Comparison of ENCODE assay signal across 29 mouse cellular contexts in genomic region chr7:96305382-96305935, GRCm38 (mm10).
DNase-seq lines count a peak whose midpoint lies in the region; ATAC-seq and TF ChIP-seq lines count a peak whose summit lies in the region.
"Had no signal": no experiment of that assay in that cellular context is flagged by ENCODE, and none has a peak within 500 bp of the region (broad histone marks: within the 10 kb centered on the region; RNA-seq: fewer than 3 reads in every experiment).

No protein-coding gene starts in this region.

- no peak overlapping the region for H3K4me2 ChIP-seq in embryonic facial prominence, embryonic 11.5 days (ENCODE audit: low read depth, low read length)
- H3K4me2 ChIP-seq in midbrain, embryonic 11.5 days: no peak overlapping the region
- no peak overlapping the region for H3K4me2 ChIP-seq in midbrain, embryonic 14.5 days (ENCODE audit: low read length)
- H3K4me2 ChIP-seq: embryonic facial prominence, embryonic 13.5 days; heart, embryonic 13.5 days; hindbrain, embryonic 14.5 days; liver, embryonic 15.5 days; lung, embryonic 15.5 days; midbrain, embryonic 12.5 days had no signal

- no peaks in the 10 kb centered on the region for H3K4me1 ChIP-seq in embryonic facial prominence, embryonic 11.5 days (ENCODE audit: control insufficient read depth, insufficient read depth, low read length)
- peaks cover 28% of the 10 kb centered on the region for H3K4me1 ChIP-seq in embryonic facial prominence, embryonic 10.5 days
- no peaks in the 10 kb centered on the region for H3K4me1 ChIP-seq in heart, adult 2 months (ENCODE audit: control insufficient read depth, insufficient read depth, low read length)
- H3K4me1 ChIP-seq in midbrain, embryonic 11.5 days (ENCODE audit: control insufficient read depth, insufficient read depth, low read length): peaks cover 3% of the 10 kb centered on the region; the same call in 1 of the 2 replicates
- peaks cover 7% of the 10 kb centered on the region; the same call in 1 of the 2 replicates for H3K4me1 ChIP-seq in midbrain, embryonic 14.5 days (ENCODE audit: control insufficient read depth, insufficient read depth, low read length)
- H3K4me1 ChIP-seq: liver, embryonic 15.5 days had no signal

- TF ChIP-seq CTCF in heart, adult 2 months (IDR thresholded peaks at IDR 0.05): no peak
- no peak for TF ChIP-seq CTCF in layer of hippocampus, adult 2 months (conservative IDR thresholded peaks at IDR 0.05)

- ATAC-seq in embryonic facial prominence, embryonic 11.5 days (replicated peaks; ENCODE audit: insufficient number of reproducible peaks, low FRiP score, low TSS enrichment, low read depth): no peak
- ATAC-seq in midbrain, embryonic 11.5 days (ENCODE audit: low FRiP score): no peak
- no peak for ATAC-seq in midbrain, embryonic 14.5 days (ENCODE audit: low FRiP score, low TSS enrichment)

- 60% methylated on average over 5 of the region's 5 CpGs for WGBS in embryonic facial prominence, embryonic 11.5 days
- 76% methylated on average over 5 of the region's 5 CpGs for WGBS in embryonic facial prominence, embryonic 10.5 days
- 60% methylated on average over 5 of the region's 5 CpGs for WGBS in heart, adult 2 months
- 74% methylated on average over 5 of the region's 5 CpGs for WGBS in midbrain, embryonic 11.5 days
- WGBS in midbrain, embryonic 14.5 days: 61% methylated on average over 5 of the region's 5 CpGs

- H3K9me3 ChIP-seq in embryonic facial prominence, embryonic 11.5 days (replicated peaks; ENCODE audit: control insufficient read depth, low read length): no peaks in the 10 kb centered on the region
- no peaks in the 10 kb centered on the region for H3K9me3 ChIP-seq in embryonic facial prominence, embryonic 10.5 days
- H3K9me3 ChIP-seq in midbrain, embryonic 11.5 days (ENCODE audit: control insufficient read depth, low read length): no peaks in the 10 kb centered on the region
- H3K9me3 ChIP-seq in midbrain, embryonic 14.5 days (ENCODE audit: control insufficient read depth, low read length): no peaks in the 10 kb centered on the region
- H3K9me3 ChIP-seq: embryonic facial prominence, embryonic 13.5 days; heart, embryonic 13.5 days; liver, embryonic 15.5 days; lung, embryonic 15.5 days; midbrain, embryonic 12.5 days had no signal

- no peaks in the 10 kb centered on the region for H3K27me3 ChIP-seq in embryonic facial prominence, embryonic 11.5 days (ENCODE audit: control insufficient read depth, insufficient read depth, low read length)
- H3K27me3 ChIP-seq in embryonic facial prominence, embryonic 10.5 days (replicated peaks; ENCODE audit: low read depth, poor library complexity, severe bottlenecking): no peaks in the 10 kb centered on the region
- H3K27me3 ChIP-seq in heart, adult 2 months (ENCODE audit: control insufficient read depth, insufficient read depth, low read length): no peaks in the 10 kb centered on the region
- no peaks in the 10 kb centered on the region for H3K27me3 ChIP-seq in midbrain, embryonic 11.5 days (ENCODE audit: control insufficient read depth, insufficient read depth, low read length)
- H3K27me3 ChIP-seq in midbrain, embryonic 14.5 days (ENCODE audit: control insufficient read depth, insufficient read depth, low read length): no peaks in the 10 kb centered on the region
- H3K27me3 ChIP-seq: CH12.LX; embryonic facial prominence, embryonic 13.5 days; heart, embryonic 13.5 days; liver, embryonic 15.5 days; lung, embryonic 15.5 days; midbrain, embryonic 12.5 days had no signal

- DNase-seq in embryonic facial prominence, embryonic 11.5 days (ENCODE audit: low spot score): peak; percentile 17
- no peak for DNase-seq in embryonic facial prominence, embryonic 10.5 days (ENCODE audit: low spot score)
- DNase-seq in heart, adult 11 months: peak; percentile 83
- no peak for DNase-seq in heart, adult 2 months
- DNase-seq in midbrain, embryonic 11.5 days (ENCODE audit: low spot score, missing footprints): peak; percentile 61
- DNase-seq in midbrain, embryonic 14.5 days: no peak
- no peak for DNase-seq in layer of hippocampus, adult 2 months (ENCODE audit: low spot score in 2 of 2)
- no peak for DNase-seq in frontal cortex, postnatal 25 days (ENCODE audit: low spot score in 2 of 2)
- DNase-seq: adrenal gland, adult 8-10 months; cerebellum, adult 8-10 months; cerebellum, postnatal 36 days; gastrocnemius, adult 2 months; gastrocnemius, postnatal 36 days; heart, postnatal 10 days; kidney, adult 2 months; layer of hippocampus, adult 9-11 months; lung, postnatal 36 days; right cerebral cortex, postnatal 25 days; thymus, adult 18-20 months; thymus, postnatal 25 days had no signal

- H3K36me3 ChIP-seq in embryonic facial prominence, embryonic 11.5 days (replicated peaks; ENCODE audit: control insufficient read depth, insufficient read depth, low read depth, low read length): no peaks in the 10 kb centered on the region
- H3K36me3 ChIP-seq in embryonic facial prominence, embryonic 10.5 days (replicated peaks): no peaks in the 10 kb centered on the region
- H3K36me3 ChIP-seq in heart, adult 2 months (ENCODE audit: control insufficient read depth, insufficient read depth, low read length): no peaks in the 10 kb centered on the region
- no peaks in the 10 kb centered on the region for H3K36me3 ChIP-seq in midbrain, embryonic 11.5 days (ENCODE audit: control insufficient read depth, insufficient read depth, low read length)
- H3K36me3 ChIP-seq in midbrain, embryonic 14.5 days (ENCODE audit: control insufficient read depth, insufficient read depth, low read length): no peaks in the 10 kb centered on the region
- H3K36me3 ChIP-seq: embryonic facial prominence, embryonic 13.5 days; heart, embryonic 13.5 days; liver, embryonic 15.5 days; lung, embryonic 15.5 days; midbrain, embryonic 12.5 days had no signal

- no peak overlapping the region for H3K4me3 ChIP-seq in embryonic facial prominence, embryonic 11.5 days (ENCODE audit: low read depth, low read length)
- no peak overlapping the region for H3K4me3 ChIP-seq in embryonic facial prominence, embryonic 10.5 days
- no peak overlapping the region for H3K4me3 ChIP-seq in heart, adult 2 months
- no peak overlapping the region for H3K4me3 ChIP-seq in midbrain, embryonic 11.5 days (ENCODE audit: low read depth, low read length)
- H3K4me3 ChIP-seq in midbrain, embryonic 14.5 days (replicated peaks; ENCODE audit: low read depth, low read length): no peak overlapping the region
- H3K4me3 ChIP-seq in layer of hippocampus, adult 2 months: no peak overlapping the region
- H3K4me3 ChIP-seq: embryonic facial prominence, embryonic 13.5 days; erythroblast, embryonic 14.5 days; gastrocnemius, adult 2 months; heart, embryonic 13.5 days; liver, embryonic 15.5 days; lung, embryonic 15.5 days; midbrain, embryonic 12.5 days had no signal

- no peak overlapping the region for H3K27ac ChIP-seq in embryonic facial prominence, embryonic 11.5 days (replicated peaks; ENCODE audit: low read depth, low read length)
- H3K27ac ChIP-seq in embryonic facial prominence, embryonic 10.5 days (replicated peaks): no peak overlapping the region
- no peak overlapping the region for H3K27ac ChIP-seq in heart, adult 2 months
- no peak overlapping the region for H3K27ac ChIP-seq in midbrain, embryonic 11.5 days (ENCODE audit: low read depth, low read length)
- H3K27ac ChIP-seq in midbrain, embryonic 14.5 days (replicated peaks; ENCODE audit: low read depth, low read length): no peak overlapping the region
- H3K27ac ChIP-seq in layer of hippocampus, adult 2 months: no peak overlapping the region
- H3K27ac ChIP-seq: embryonic facial prominence, embryonic 13.5 days; gastrocnemius, adult 2 months; heart, embryonic 13.5 days; hindbrain, embryonic 14.5 days; kidney, postnatal 0 days; liver, embryonic 15.5 days; lung, embryonic 15.5 days; midbrain, embryonic 12.5 days had no signal

- no peak overlapping the region for H3K9ac ChIP-seq in embryonic facial prominence, embryonic 11.5 days (replicated peaks; ENCODE audit: low read length)
- H3K9ac ChIP-seq in heart, adult 2 months (ENCODE audit: low read depth, low read length): no peak overlapping the region
- no peak overlapping the region for H3K9ac ChIP-seq in midbrain, embryonic 11.5 days (ENCODE audit: low read length)
- no peak overlapping the region for H3K9ac ChIP-seq in midbrain, embryonic 14.5 days (replicated peaks; ENCODE audit: low read length)
- H3K9ac ChIP-seq: embryonic facial prominence, embryonic 13.5 days; heart, embryonic 13.5 days; hindbrain, embryonic 14.5 days; liver, embryonic 15.5 days; lung, embryonic 15.5 days; midbrain, embryonic 12.5 days had no signal

- TF ChIP-seq POLR2A in heart, adult 2 months (IDR thresholded peaks at IDR 0.05; ENCODE audit: insufficient read depth, low read depth, low read length): no peak

- TF ChIP-seq EP300 in heart, adult 2 months (IDR thresholded peaks at IDR 0.05; ENCODE audit: insufficient read depth, low read depth, low read length): no peak

- no peaks in the 10 kb centered on the region for H3K79me2 ChIP-seq in heart, adult 2 months (replicated peaks; ENCODE audit: control insufficient read depth, insufficient read depth, low read length)

- intact Hi-C loops in heart, adult 2 months (cut with DNase I): no loop called here

Comparison
In these comparisons a context has a peak if more than half of its experiments do, and no peak if none do; other contexts are left out.
1. DNase-seq: peak in embryonic facial prominence, embryonic 11.5 days (single experiment), heart, adult 11 months (single experiment) and midbrain, embryonic 11.5 days (single experiment); none in embryonic facial prominence, embryonic 10.5 days (single experiment), heart, adult 2 months (0 of 2), midbrain, embryonic 14.5 days (single experiment), layer of hippocampus, adult 2 months (0 of 2) and frontal cortex, postnatal 25 days (0 of 2).